Mouse (Mus musculus) naive thymus-derived CD4-positive, alpha-beta T cell, adult 2 months (primary cell): ENCODE results near the gene Trmt61a.
A peak's percentile ranks its signal among the peaks of the same experiment; 100 is the strongest.

ENCODE experiments used
- DNase-seq: peaks from one replicate; pipeline ENCODE4 v3.0.0-alpha.2; 2011; ENCODE audit warnings: low read depth

Trmt61a gene

DNA sequence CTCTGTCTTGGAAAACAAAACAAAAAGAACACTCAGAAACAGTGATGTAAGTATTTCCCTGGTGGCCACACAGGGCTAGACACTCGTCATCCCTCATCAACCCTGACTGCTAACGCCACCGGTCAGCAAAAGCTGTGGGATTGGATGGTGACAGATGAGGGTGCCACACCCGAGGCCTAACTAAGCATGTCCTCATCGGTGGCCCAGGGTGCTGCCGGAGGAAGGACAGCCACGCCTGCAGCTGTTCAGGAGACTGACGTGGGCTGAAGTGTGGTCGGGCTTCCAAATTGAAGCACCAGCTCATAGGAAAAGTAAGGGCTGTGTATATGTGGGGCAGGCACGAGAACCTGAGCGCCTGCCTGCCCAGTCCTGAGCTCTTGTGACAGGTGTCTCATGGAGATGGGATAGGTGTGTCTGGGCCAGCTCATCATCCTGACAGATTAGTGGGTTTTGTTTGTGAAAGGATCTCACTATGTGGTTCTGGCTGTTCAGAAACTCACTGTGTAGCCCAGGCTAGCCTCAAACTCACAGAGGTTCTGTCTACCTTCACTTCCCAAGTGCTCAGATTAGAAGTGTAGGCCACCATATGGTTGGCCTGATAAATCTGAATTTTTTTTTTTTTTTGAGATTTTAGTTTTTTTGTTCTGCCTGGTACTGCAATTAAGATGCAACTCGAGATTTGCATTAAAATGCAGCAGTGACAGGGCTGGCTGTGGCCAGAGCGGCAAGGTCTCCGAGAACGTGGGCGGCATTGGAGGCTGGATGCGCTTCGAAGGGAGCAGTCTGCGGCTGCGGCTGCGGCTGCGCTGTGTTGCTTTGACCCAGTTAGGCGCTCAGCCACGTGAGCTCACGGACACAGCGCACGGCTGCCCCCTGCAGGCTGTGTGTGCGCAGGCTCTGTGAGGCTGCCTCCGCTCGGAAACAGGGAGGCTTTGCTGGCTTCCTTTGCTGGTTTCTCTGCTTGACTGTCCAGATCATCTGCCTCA lies 54.2 kb downstream of the Trmt61a start:
- peak; percentile 93 for DNase-seq

DNA sequence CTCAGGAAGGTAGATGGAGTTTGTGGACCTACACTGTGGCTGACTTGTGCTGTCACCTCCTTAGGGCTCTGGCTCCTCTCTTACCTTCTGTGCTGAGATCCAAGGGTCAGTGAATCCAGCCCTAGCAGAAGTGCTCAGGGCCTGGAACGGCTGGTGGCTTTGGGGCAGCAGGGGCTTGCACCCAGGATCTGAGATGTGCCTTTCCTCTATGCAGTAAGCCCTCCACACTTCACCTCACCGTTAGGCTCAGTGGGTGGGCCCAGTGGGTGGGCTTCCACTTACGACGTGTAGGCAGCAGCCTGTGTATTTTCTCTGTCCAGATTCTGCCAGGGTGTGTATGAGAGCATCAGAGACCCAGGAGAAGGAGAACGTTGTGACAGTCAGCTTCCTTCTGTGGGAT lies 55.0 kb downstream of the Trmt61a start:
- no peak for DNase-seq
